Mouse (Mus musculus) kidney, adult 2 months (tissue): ENCODE data around the gene Slc25a36. TPM values are rescaled to one million over a fixed set of nuclear protein-coding genes. Genes with fewer than 3 reads are reported as not detected.

Experiments used
- DNase-seq: peaks from one replicate; pipeline ENCODE4 v3.0.0; 2021
- H3K27ac ChIP-seq: fragments of 200-500 bp; 2 replicates; pipeline ENCODE4 v1.5.1; 2012; ENCODE audit warnings: low read depth, low read length, control low read depth, inconsistent platforms; ENCODE audit not compliant: insufficient read depth
- H3K27me3 ChIP-seq: fragments of 200-500 bp; replicated peaks from 2 replicates; pipeline ENCODE4 v1.6.1; 2012; ENCODE audit warnings: mild to moderate bottlenecking, moderate library complexity, low read length, inconsistent platforms; ENCODE audit not compliant: control insufficient read depth, insufficient read depth
- H3K36me3 ChIP-seq: fragments of 200-500 bp; 2 replicates; pipeline ENCODE4 v1.6.1; 2012; ENCODE audit warnings: mild to moderate bottlenecking, moderate library complexity, low read length, inconsistent platforms; ENCODE audit not compliant: control insufficient read depth, insufficient read depth
- H3K4me1 ChIP-seq: fragments of 200-500 bp; 2 replicates; pipeline ENCODE4 v1.6.1; 2011; ENCODE audit warnings: low read length; ENCODE audit not compliant: control insufficient read depth, insufficient read depth
- H3K4me3 ChIP-seq: fragments of 200-500 bp; 2 replicates; pipeline ENCODE4 v1.5.1; 2011; ENCODE audit warnings: mild to moderate bottlenecking, low read depth, low read length, control low read depth; ENCODE audit not compliant: insufficient read depth
- CTCF ChIP-seq: fragments of 200-500 bp; conservative IDR thresholded peaks from 2 replicates; pipeline ENCODE4 v1.5.1; 2011; ENCODE audit warnings: low read depth, mild to moderate bottlenecking, control low read depth, low read length, moderate library complexity, mixed read lengths; ENCODE audit not compliant: insufficient read depth, insufficient read length
- POLR2A ChIP-seq: fragments of 200-500 bp; IDR thresholded peaks from one replicate; pipeline ENCODE4 v1.6.1; 2011; ENCODE audit warnings: low read depth, low read length, control low read depth
- WGBS: fragments of 180-500 bp; shearing (Covaris S2); methylation state at CpG from one replicate; pipeline ENCODE4 v1.1.7; 2018; 5-methylcytosine and 5-hydroxymethylcytosine counted together
- polyA plus RNA-seq: library from polyadenylated mRNA; depleted of rRNA; stranded (reverse); fragments of >200 nt; gene quantifications from 2 replicates; pipeline ENCODE4 v1.2.3, GENCODE M21; 2012

Gene Slc25a36
- polyA plus RNA-seq, 1 experiment: 45.6 TPM

DNA sequence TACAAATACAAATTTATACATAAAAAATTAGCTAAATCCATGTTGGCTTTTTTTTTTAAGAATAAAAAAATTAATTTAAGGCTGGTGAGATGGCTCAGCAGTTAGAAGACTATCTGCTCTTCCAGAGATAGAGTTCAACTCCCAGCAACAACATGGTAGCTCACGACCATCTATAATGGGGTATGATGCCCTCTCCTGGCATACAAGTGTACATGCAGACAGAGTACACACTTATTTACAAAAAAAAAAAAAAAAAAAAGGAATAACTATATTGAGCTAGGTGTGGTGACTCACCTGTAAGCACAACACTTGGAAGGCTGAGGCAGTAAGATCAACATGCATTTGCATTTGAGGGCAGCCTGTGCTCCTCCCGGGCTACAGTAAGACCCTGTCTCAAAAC lies 26.3 kb downstream of the Slc25a36 start:
- peaks cover 7% of the 10 kb centered on the region for H3K36me3 ChIP-seq
- H3K4me1 ChIP-seq: no peaks in the 10 kb centered on the region
- 93% methylated on average over 2 of the region's 2 CpGs for WGBS
- no peak for DNase-seq
- no peak overlapping the region for H3K4me3 ChIP-seq
- no peak for TF ChIP-seq POLR2A
- no peak for TF ChIP-seq CTCF
- H3K27ac ChIP-seq: no peak overlapping the region
- H3K27me3 ChIP-seq: no peaks in the 10 kb centered on the region

DNA sequence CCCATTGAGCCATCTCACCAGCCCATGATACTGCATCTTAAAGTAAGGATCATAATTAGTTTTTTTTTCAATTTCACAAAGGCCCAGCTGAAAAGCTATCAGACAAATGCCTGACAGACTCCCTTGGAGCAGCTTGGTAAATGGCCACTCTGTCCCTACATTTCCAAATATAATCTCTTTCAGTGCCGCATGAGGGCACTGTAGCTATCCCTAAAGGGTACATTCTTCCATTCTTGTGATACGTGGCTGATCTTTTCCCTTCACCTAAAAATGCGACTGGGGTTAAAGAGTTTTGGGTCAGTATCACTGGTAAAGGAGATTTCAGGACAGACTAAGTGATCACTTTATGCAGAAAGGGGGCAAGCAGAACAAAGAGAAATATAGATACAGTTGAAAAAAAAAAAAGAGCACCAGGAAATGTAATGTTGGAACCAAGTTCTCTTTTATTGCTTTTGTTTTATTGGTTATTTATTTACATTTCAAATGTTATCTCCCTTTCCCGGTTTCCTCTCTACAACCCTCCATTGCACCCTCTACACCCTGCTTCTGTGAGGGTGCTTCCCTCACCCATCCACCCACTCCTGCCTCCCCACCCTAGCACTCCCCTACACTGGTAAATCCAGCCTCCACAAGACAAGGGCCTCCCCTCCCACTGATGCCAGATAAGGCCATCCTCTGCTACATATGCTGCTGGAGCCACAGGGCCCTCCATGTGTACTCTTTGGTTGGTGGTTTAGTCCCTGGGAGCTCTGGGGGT lies 29.7 kb downstream of the Slc25a36 start:
- TF ChIP-seq POLR2A (no peak), CTCF (no peak)
- Histone ChIP-seq H3K4me3 (no peak overlapping the region), H3K27ac (no peak overlapping the region), H3K4me1 (no peaks in the 10 kb centered on the region), H3K36me3 (peaks cover 7% of the 10 kb centered on the region), H3K27me3 (no peaks in the 10 kb centered on the region)
- DNase-seq: no peak
- 66% methylated on average over 4 of the region's 4 CpGs for WGBS

DNA sequence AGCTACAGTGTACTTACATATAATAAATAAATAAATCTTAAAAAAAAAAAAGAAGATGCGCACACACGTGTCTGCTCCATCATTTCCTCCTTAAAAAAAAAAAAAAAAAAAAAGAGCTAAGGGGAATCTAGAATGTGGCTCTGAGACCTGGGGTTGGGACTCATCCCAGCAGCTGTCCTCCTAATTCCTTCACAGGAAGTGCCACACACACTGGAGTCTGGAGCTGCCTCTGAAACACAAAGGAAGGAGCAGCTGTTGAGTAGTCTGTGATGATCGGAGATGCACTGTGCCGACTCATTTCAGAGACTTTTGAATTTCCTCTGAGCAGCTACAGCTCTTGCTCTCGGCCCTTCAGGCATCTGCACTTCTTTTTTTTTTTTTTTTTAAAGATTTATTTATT lies 41.0 kb downstream of the Slc25a36 start:
- no peaks in the 10 kb centered on the region for H3K27me3 ChIP-seq
- no peaks in the 10 kb centered on the region for H3K4me1 ChIP-seq
- H3K27ac ChIP-seq: no peak overlapping the region
- no peak overlapping the region for H3K4me3 ChIP-seq
- no peak for DNase-seq
- H3K36me3 ChIP-seq: peaks cover 5% of the 10 kb centered on the region; the same call in 1 of the 2 replicates
- WGBS: 72% methylated on average over 5 of the region's 5 CpGs
- TF ChIP-seq POLR2A (no peak), CTCF (no peak)

DNA sequence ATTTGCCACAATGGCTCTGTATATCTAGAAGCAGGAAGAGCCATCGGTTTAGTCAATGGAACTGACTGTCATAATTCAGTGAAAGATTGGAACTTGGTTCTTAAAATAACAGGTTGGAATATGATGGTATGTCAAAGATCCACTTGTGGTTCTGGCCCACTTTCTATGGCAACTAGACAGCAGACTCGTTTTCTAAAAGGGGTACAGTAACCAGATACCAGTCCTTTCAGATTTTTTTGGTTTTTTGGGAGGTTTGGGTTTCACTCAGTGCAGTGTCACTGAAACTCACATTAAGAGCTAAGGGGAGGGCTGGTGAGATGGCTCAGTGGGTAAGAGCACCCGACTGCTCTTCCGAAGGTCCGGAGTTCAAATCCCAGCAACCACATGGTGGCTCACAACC lies 41.5 kb downstream of the Slc25a36 start:
- no peaks in the 10 kb centered on the region for H3K27me3 ChIP-seq
- WGBS: 78% methylated on average over 5 of the region's 5 CpGs
- no peaks in the 10 kb centered on the region for H3K4me1 ChIP-seq
- H3K4me3 ChIP-seq: no peak overlapping the region
- H3K27ac ChIP-seq: no peak overlapping the region
- peaks cover 2% of the 10 kb centered on the region; the same call in 1 of the 2 replicates for H3K36me3 ChIP-seq
- no peak for DNase-seq
- TF ChIP-seq POLR2A (no peak), CTCF (no peak)

DNA sequence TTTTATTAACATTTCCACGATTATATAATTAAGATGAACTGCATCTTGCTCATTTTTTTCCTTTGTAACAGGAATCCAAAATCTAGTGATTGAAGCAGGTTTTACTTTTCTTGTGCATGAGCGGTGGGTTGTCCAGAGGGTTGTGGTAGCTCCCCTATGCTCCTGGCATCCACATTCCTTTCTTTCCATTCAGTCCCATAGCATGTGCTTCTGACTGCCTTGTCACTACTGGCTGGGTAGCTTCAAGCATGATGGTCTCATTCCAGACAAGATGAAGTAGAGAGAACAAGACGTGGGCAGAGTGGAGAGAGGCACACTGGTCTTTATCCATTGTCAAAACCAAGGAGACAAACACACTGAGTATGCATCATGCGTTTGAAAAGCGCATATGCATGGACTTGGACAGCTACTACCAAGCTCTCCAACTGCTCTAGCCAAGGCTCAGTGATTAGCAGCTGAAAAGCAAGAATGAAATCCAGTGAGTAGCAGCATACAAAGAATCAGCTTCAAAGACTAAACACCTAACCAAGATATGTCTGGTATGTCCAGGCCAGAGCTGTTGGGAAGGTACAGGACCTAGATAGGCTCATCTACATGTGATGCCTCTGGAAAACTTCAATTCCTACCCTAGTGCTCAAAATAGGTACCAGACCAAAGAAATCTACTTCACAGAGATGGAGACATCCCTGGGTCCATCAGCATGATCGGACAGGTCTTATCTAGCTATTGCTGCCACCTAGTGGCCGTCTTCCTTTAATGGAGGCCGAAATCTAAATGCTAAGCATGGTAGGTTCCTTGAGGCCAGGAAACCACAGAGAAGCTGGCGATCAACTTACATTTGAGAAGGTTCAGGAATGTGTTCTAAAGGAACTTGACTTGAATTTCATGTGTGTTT lies 42.5 kb downstream of the Slc25a36 start:
- Histone ChIP-seq H3K27ac (no peak overlapping the region), H3K36me3 (no peaks in the 10 kb centered on the region; the same call in 1 of the 2 replicates), H3K27me3 (no peaks in the 10 kb centered on the region), H3K4me1 (no peaks in the 10 kb centered on the region), H3K4me3 (no peak overlapping the region)
- peak; percentile 85 for DNase-seq
- 57% methylated on average over 9 of the region's 9 CpGs for WGBS
- TF ChIP-seq POLR2A (no peak), CTCF (peak; percentile 80)

DNA sequence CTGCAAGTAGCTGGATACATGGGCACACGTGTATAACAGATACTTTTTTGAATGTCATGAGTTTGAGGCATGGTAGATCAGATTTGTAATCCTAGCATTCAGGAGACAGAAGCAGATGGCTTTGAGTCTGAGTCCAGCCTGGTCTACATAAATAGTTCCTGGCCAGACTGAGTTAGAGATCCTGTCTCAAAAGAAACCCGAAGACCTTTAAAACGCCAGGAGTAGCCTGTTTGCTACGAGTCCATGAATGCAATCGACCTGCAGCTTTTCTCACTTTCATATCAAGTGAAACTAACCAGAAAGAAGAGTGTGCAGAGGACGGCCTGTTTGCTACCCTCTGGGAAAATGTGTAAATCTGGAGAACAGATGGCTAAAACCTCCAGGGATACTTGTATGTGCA lies 43.2 kb downstream of the Slc25a36 start:
- Histone ChIP-seq H3K36me3 (no peaks in the 10 kb centered on the region; the same call in 1 of the 2 replicates), H3K27me3 (no peaks in the 10 kb centered on the region), H3K4me1 (no peaks in the 10 kb centered on the region), H3K4me3 (no peak overlapping the region), H3K27ac (no peak overlapping the region)
- TF ChIP-seq CTCF: no peak
- no peak for TF ChIP-seq POLR2A
- WGBS: 89% methylated on average over 6 of the region's 6 CpGs
- no peak for DNase-seq

DNA sequence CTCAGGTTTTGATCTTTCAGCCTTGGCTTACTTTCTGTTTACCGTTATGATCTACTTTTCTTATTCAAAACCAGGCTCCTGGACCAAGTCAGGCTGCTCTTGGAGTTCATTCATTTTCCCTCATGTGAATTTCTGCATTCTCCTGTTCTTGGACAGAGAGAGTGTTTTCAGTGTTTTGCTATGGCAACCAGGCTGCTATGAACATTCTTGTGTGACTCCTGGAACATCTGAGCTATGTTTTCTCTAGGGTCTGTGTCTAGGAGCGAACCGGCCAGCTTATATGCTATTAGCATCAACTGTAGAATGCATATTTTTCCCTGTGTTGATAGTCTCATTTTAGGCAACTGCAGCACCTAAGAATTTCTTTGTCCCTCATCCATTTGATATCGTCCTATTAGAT lies 45.1 kb downstream of the Slc25a36 start:
- TF ChIP-seq CTCF: no peak
- TF ChIP-seq POLR2A: no peak
- 71% methylated on average over 4 of the region's 4 CpGs for WGBS
- H3K4me1 ChIP-seq: no peaks in the 10 kb centered on the region
- H3K36me3 ChIP-seq: no peaks in the 10 kb centered on the region; the same call in 1 of the 2 replicates
- no peak overlapping the region for H3K4me3 ChIP-seq
- H3K27ac ChIP-seq: no peak overlapping the region
- DNase-seq: no peak
- no peaks in the 10 kb centered on the region for H3K27me3 ChIP-seq
